Mouse (Mus musculus) limb, embryonic 10.5 days (tissue): ENCODE results near the gene Dbx1. TPM values are rescaled to one million over a fixed set of nuclear protein-coding genes. Genes with fewer than 3 reads are reported as not detected.

Experiments used
- polyA plus RNA-seq: library from polyadenylated mRNA; unstranded; fragments of >200 nt; fragmentation: Nextera tagmentation; extraction: Ambion mirVana; gene quantifications from 2 replicates; pipeline ENCODE4 v1.2.1, GENCODE M21; 2016

The Dbx1 gene
- polyA plus RNA-seq, 1 experiment from 2014 or later: not detected

Other genes starting within 250 kb of the Dbx1 start
- gene Htatip2, start 122.3 kb upstream of the Dbx1 start, polyA plus RNA-seq: 2.7 and 4.1 TPM in 2 replicates
- gene Prmt3, start 141.5 kb upstream of the Dbx1 start, polyA plus RNA-seq: 61.2 and 67.7 TPM in 2 replicates